ENCODE assay signal across 8 mouse cellular contexts in the genomic region with DNA sequence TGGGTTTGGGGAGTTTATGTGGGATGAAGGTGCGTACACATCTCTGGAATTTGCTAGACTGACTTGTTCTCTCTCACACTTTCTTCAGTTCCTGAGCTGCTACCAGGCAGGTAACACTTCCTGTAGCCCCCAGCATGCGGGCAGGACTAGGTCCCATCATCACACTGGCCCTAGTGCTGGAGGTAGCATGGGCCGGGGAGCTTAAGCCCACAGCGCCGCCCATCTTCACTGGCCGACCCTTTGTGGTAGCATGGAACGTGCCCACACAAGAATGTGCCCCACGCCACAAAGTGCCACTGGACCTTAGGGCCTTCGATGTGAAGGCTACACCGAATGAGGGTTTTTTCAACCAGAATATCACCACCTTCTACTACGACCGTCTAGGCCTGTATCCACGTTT. TPM values are rescaled to one million over a fixed set of nuclear protein-coding genes. Genes with fewer than 3 reads are reported as not detected.
A peak's percentile ranks its signal among the peaks of the same experiment; 100 is the strongest.
DNase-seq lines count a peak whose midpoint lies in the region; ATAC-seq and TF ChIP-seq lines count a peak whose summit lies in the region.

No protein-coding gene starts in this region.

- 24% methylated on average over 13 of the region's 13 CpGs for WGBS in lung, embryonic 14.5 days
- WGBS in intestine, postnatal 0 days: 29% methylated on average over 13 of the region's 13 CpGs
- WGBS in neural tube, embryonic 13.5 days: 54% methylated on average over 13 of the region's 13 CpGs

- peaks cover 21% of the 10 kb centered on the region for H3K4me1 ChIP-seq in lung, embryonic 14.5 days (ENCODE audit: insufficient read depth)
- H3K4me1 ChIP-seq in embryonic fibroblast, embryonic 13.5 days (ENCODE audit: control insufficient read depth, insufficient read depth, low read length): no peaks in the 10 kb centered on the region
- H3K4me1 ChIP-seq in intestine, postnatal 0 days (replicated peaks; ENCODE audit: control insufficient read depth, insufficient read depth, low read length): peaks cover 15% of the 10 kb centered on the region
- peaks cover 59% of the 10 kb centered on the region for H3K4me1 ChIP-seq in neural tube, embryonic 13.5 days (replicated peaks)

- DNase-seq in lung, embryonic 14.5 days: no peak
- no peak for DNase-seq in lung, postnatal 14 days
- no peak for DNase-seq in Muller cell, postnatal 12 days (ENCODE audit: inconsistent ontology term)
- no peak for DNase-seq in layer of hippocampus, adult 8-10 months (ENCODE audit: low spot score in 2 of 2)
- DNase-seq in natural killer cell, adult 2 months (ENCODE audit: low spot score in 2 of 2): no peak

- TF ChIP-seq POLR2A in embryonic fibroblast, embryonic 13.5 days (IDR thresholded peaks at IDR 0.05; ENCODE audit: low read depth, low read length): no peak

- H3K4me2 ChIP-seq in lung, embryonic 14.5 days: peak overlapping the region; percentile 65
- peak overlapping the region; percentile 81 for H3K4me2 ChIP-seq in intestine, postnatal 0 days (replicated peaks; ENCODE audit: low read depth)
- peak overlapping the region; percentile 96 for H3K4me2 ChIP-seq in neural tube, embryonic 13.5 days

- H3K36me3 ChIP-seq in lung, embryonic 14.5 days (ENCODE audit: insufficient read depth): peaks cover 49% of the 10 kb centered on the region
- peaks cover 24% of the 10 kb centered on the region; the same call in 1 of the 2 replicates for H3K36me3 ChIP-seq in intestine, postnatal 0 days (ENCODE audit: control insufficient read depth, insufficient read depth)
- peaks cover 63% of the 10 kb centered on the region for H3K36me3 ChIP-seq in neural tube, embryonic 13.5 days

- TF ChIP-seq CTCF in lung, embryonic 14.5 days (IDR thresholded peaks at IDR 0.05; ENCODE audit: low read depth): peak; percentile 12; the same call in 1 of the 2 replicates
- no peak for TF ChIP-seq CTCF in embryonic fibroblast, embryonic 13.5 days (IDR thresholded peaks at IDR 0.05; ENCODE audit: borderline replicate concordance, insufficient read depth, low read length)
- TF ChIP-seq CTCF in intestine, postnatal 0 days (IDR thresholded peaks at IDR 0.05; ENCODE audit: low read depth): no peak

- H3K4me3 ChIP-seq in lung, embryonic 14.5 days (ENCODE audit: low read depth, low read length): peak overlapping the region; percentile 84
- peak overlapping the region; percentile 81 for H3K4me3 ChIP-seq in embryonic fibroblast, embryonic 13.5 days (ENCODE audit: insufficient read depth, low read length)
- H3K4me3 ChIP-seq in intestine, postnatal 0 days (ENCODE audit: low read depth, low read length): peak overlapping the region; percentile 72
- H3K4me3 ChIP-seq in neural tube, embryonic 13.5 days: peak overlapping the region; percentile 85

- H3K27me3 ChIP-seq in lung, embryonic 14.5 days (ENCODE audit: insufficient read depth, low read length): no peaks in the 10 kb centered on the region
- no peaks in the 10 kb centered on the region for H3K27me3 ChIP-seq in intestine, postnatal 0 days (replicated peaks; ENCODE audit: control insufficient read depth, insufficient read depth, low read length)
- no peaks in the 10 kb centered on the region for H3K27me3 ChIP-seq in neural tube, embryonic 13.5 days

- H3K9ac ChIP-seq in lung, embryonic 14.5 days: peak overlapping the region; percentile 89
- peak overlapping the region; percentile 72 for H3K9ac ChIP-seq in intestine, postnatal 0 days (ENCODE audit: low read depth, low read length)
- H3K9ac ChIP-seq in neural tube, embryonic 13.5 days: peak overlapping the region; percentile 92

- ATAC-seq in lung, embryonic 14.5 days (ENCODE audit: insufficient read depth): no peak
- ATAC-seq in intestine, postnatal 0 days: no peak
- no peak for ATAC-seq in neural tube, embryonic 13.5 days (ENCODE audit: low read depth)

- H3K27ac ChIP-seq in lung, embryonic 14.5 days (ENCODE audit: low read depth): peak overlapping the region; percentile 92
- no peak overlapping the region for H3K27ac ChIP-seq in embryonic fibroblast, embryonic 13.5 days (ENCODE audit: insufficient read depth, low read length)
- H3K27ac ChIP-seq in intestine, postnatal 0 days (ENCODE audit: low read depth, low read length): peak overlapping the region; percentile 84
- peak overlapping the region; percentile 84 for H3K27ac ChIP-seq in neural tube, embryonic 13.5 days (replicated peaks)

- no peaks in the 10 kb centered on the region for H3K9me3 ChIP-seq in lung, embryonic 14.5 days (ENCODE audit: low read depth, low read length)
- H3K9me3 ChIP-seq in intestine, postnatal 0 days (ENCODE audit: control insufficient read depth): no peaks in the 10 kb centered on the region
- no peaks in the 10 kb centered on the region for H3K9me3 ChIP-seq in neural tube, embryonic 13.5 days

RNA-seq across cellular contexts. Expression of gene Hyal2, which starts 2.3 kb away (rescaled TPM):
- polyA plus RNA-seq in lung, embryonic 14.5 days (2014; fragmentation: Nextera tagmentation; extraction: Ambion mirVana): 126 and 129 TPM in 2 replicates
- polyA plus RNA-seq in embryonic fibroblast, embryonic 13.5 days (2011; ENCODE audit: insufficient read length, low read depth, missing spikeins): 28.0 and 34.4 TPM in 2 replicates
- polyA plus RNA-seq in intestine, postnatal 0 days (2015; fragmentation: Nextera tagmentation; extraction: Ambion mirVana): 47.5 and 52.8 TPM in 2 replicates
- 76.8 and 77.5 TPM in 2 replicates for polyA plus RNA-seq in neural tube, embryonic 13.5 days (2015; fragmentation: Nextera tagmentation; extraction: Ambion mirVana)
- 10 to 100 TPM; 12.9 to 16.6 (median 16.4) TPM for total RNA-seq in layer of hippocampus, adult 8-10 months (2022)

RNA-seq across cellular contexts. Expression of gene Hyal1, which starts 6.7 kb away (rescaled TPM):
- polyA plus RNA-seq in lung, embryonic 14.5 days (2014; fragmentation: Nextera tagmentation; extraction: Ambion mirVana): 5.2 and 5.9 TPM in 2 replicates
- polyA plus RNA-seq in embryonic fibroblast, embryonic 13.5 days (2011; ENCODE audit: insufficient read length, low read depth, missing spikeins): 13.9 and 15.6 TPM in 2 replicates
- polyA plus RNA-seq in intestine, postnatal 0 days (2015; fragmentation: Nextera tagmentation; extraction: Ambion mirVana): 2.4 and 2.8 TPM in 2 replicates
- polyA plus RNA-seq in neural tube, embryonic 13.5 days (2015; fragmentation: Nextera tagmentation; extraction: Ambion mirVana): 8.2 and 8.5 TPM in 2 replicates
- total RNA-seq in layer of hippocampus, adult 8-10 months (2022): 1 to 10 TPM; 7.6 to 9.7 (median 8.4) TPM

RNA-seq across cellular contexts. Expression of gene Tusc2, which starts 7.0 kb away (rescaled TPM):
- polyA plus RNA-seq in lung, embryonic 14.5 days (2014; fragmentation: Nextera tagmentation; extraction: Ambion mirVana): 38.2 and 39.0 TPM in 2 replicates
- polyA plus RNA-seq in embryonic fibroblast, embryonic 13.5 days (2011; ENCODE audit: insufficient read length, low read depth, missing spikeins): 14.5 and 15.6 TPM in 2 replicates
- polyA plus RNA-seq in intestine, postnatal 0 days (2015; fragmentation: Nextera tagmentation; extraction: Ambion mirVana): 38.7 and 41.6 TPM in 2 replicates
- 95.3 and 114 TPM in 2 replicates for polyA plus RNA-seq in neural tube, embryonic 13.5 days (2015; fragmentation: Nextera tagmentation; extraction: Ambion mirVana)
- 10 to 100 TPM; 73.2 to 83.4 (median 76.0) TPM for total RNA-seq in layer of hippocampus, adult 8-10 months (2022)

RNA-seq across cellular contexts. Expression of gene Naa80, which starts 8.7 kb away (rescaled TPM):
- polyA plus RNA-seq in lung, embryonic 14.5 days (2014; fragmentation: Nextera tagmentation; extraction: Ambion mirVana): 14.7 and 17.2 TPM in 2 replicates
- 11.3 and 15.4 TPM in 2 replicates for polyA plus RNA-seq in embryonic fibroblast, embryonic 13.5 days (2011; ENCODE audit: insufficient read length, low read depth, missing spikeins)
- polyA plus RNA-seq in intestine, postnatal 0 days (2015; fragmentation: Nextera tagmentation; extraction: Ambion mirVana): 20.4 and 21.4 TPM in 2 replicates
- polyA plus RNA-seq in neural tube, embryonic 13.5 days (2015; fragmentation: Nextera tagmentation; extraction: Ambion mirVana): 15.9 and 19.0 TPM in 2 replicates
- 10 to 100 TPM; 11.8 to 18.4 (median 15.4) TPM for total RNA-seq in layer of hippocampus, adult 8-10 months (2022)

RNA-seq across cellular contexts. Expression of gene Hyal3, which starts 10.6 kb away (rescaled TPM):
- 0.73 and 1.4 TPM in 2 replicates for polyA plus RNA-seq in lung, embryonic 14.5 days (2014; fragmentation: Nextera tagmentation; extraction: Ambion mirVana)
- 0.40 and 0.76 TPM in 2 replicates for polyA plus RNA-seq in embryonic fibroblast, embryonic 13.5 days (2011; ENCODE audit: insufficient read length, low read depth, missing spikeins)
- 0.31 and 0.50 TPM in 2 replicates for polyA plus RNA-seq in intestine, postnatal 0 days (2015; fragmentation: Nextera tagmentation; extraction: Ambion mirVana)
- polyA plus RNA-seq in neural tube, embryonic 13.5 days (2015; fragmentation: Nextera tagmentation; extraction: Ambion mirVana): 1.9 and 2.0 TPM in 2 replicates
- 1 to 10 TPM; 1.7 to 2.4 (median 1.9) TPM for total RNA-seq in layer of hippocampus, adult 8-10 months (2022)
